9 mouse cellular contexts compared by ENCODE assay signal in genomic region chr5:112551975-112552728, GRCm38 (mm10). TPM values are rescaled to one million over a fixed set of nuclear protein-coding genes. Genes with fewer than 3 reads are reported as not detected.
A peak's percentile ranks its signal among the peaks of the same experiment; 100 is the strongest.
DNase-seq lines count a peak whose midpoint lies in the region; ATAC-seq lines count a peak whose summit lies in the region.
"Had no signal": no experiment of that assay in that cellular context is flagged by ENCODE, and none has a peak within 500 bp of the region (broad histone marks: within the 10 kb centered on the region; RNA-seq: fewer than 3 reads in every experiment).

No protein-coding gene starts in this region.

- H3K4me1 ChIP-seq in midbrain, embryonic 16.5 days (ENCODE audit: control insufficient read depth, insufficient read depth, low read length), result peaks cover 53% of the 10 kb centered on the region

- peak overlapping the region; percentile 85 for H3K27ac ChIP-seq in midbrain, embryonic 16.5 days (ENCODE audit: low read length)

- H3K4me2 ChIP-seq in midbrain, embryonic 16.5 days (ENCODE audit: low read length), result peak overlapping the region; percentile 45

- peak; percentile 66 for ATAC-seq in midbrain, embryonic 16.5 days

- no peaks in the 10 kb centered on the region for H3K27me3 ChIP-seq in midbrain, embryonic 16.5 days (ENCODE audit: control insufficient read depth, insufficient read depth, low read depth, low read length)

- no peak overlapping the region for H3K9ac ChIP-seq in midbrain, embryonic 16.5 days (ENCODE audit: low read depth, low read length)

- DNase-seq in ovary, adult 18-20 months (ENCODE audit: low spot score), result peak; percentile 54
- no peak for DNase-seq in ovary, postnatal 14 days (ENCODE audit: low spot score)
- peak; percentile 74 to 80 for DNase-seq in frontal cortex, postnatal 10 days (ENCODE audit: low spot score in 2 of 2)
- peak; percentile 57 to 70 for DNase-seq in layer of hippocampus, postnatal 25 days (ENCODE audit: extremely low spot score in 1 of 2, low spot score in 1 of 2)
- DNase-seq in gastrocnemius, postnatal 25 days, result no peak
- DNase-seq in gastrocnemius, adult 8-10 months (ENCODE audit: low spot score in 2 of 2), result no peak
- DNase-seq in urinary bladder, postnatal 14 days (ENCODE audit: low spot score), result no peak

- no peaks in the 10 kb centered on the region for H3K9me3 ChIP-seq in midbrain, embryonic 16.5 days (replicated peaks; ENCODE audit: control insufficient read depth, low read length, poor library complexity, severe bottlenecking)

- H3K36me3 ChIP-seq in midbrain, embryonic 16.5 days (ENCODE audit: control insufficient read depth, insufficient read depth, low read length), result no peaks in the 10 kb centered on the region

- 26% methylated on average over 17 of the region's 17 CpGs for WGBS in midbrain, embryonic 16.5 days

- H3K4me3 ChIP-seq in midbrain, embryonic 16.5 days (ENCODE audit: low read depth, low read length), result no peak overlapping the region

RNA-seq across cellular contexts. Expression of gene Sez6l, which starts 24.8 kb away (rescaled TPM):
- total RNA-seq in layer of hippocampus, postnatal 25 days (2021), result 100 to 1,000 TPM; 208 to 235 TPM
- 72.9 and 75.7 TPM in 2 replicates for polyA plus RNA-seq in midbrain, embryonic 16.5 days (2015; fragmentation: Nextera tagmentation; extraction: Ambion mirVana)
- total RNA-seq in gastrocnemius, postnatal 25 days (2021), result not detected
- total RNA-seq in gastrocnemius, adult 8-10 months (2022), result under 1 TPM in 3 of 4 experiments, not detected in 1; 0.04 to 0.19 (median 0.05) TPM
- total RNA-seq: MEL had no signal

Comparison
In these comparisons a context has a peak if more than half of its experiments do, and no peak if none do; other contexts are left out.
1. DNase-seq: peak in ovary, adult 18-20 months (single experiment), frontal cortex, postnatal 10 days (2 of 2) and layer of hippocampus, postnatal 25 days (2 of 2); none in ovary, postnatal 14 days (single experiment), gastrocnemius, postnatal 25 days (single experiment), gastrocnemius, adult 8-10 months (0 of 2) and urinary bladder, postnatal 14 days (single experiment).
2. RNA of gene Sez6l, which starts 24.8 kb away (total RNA-seq): 208 to 235 TPM in layer of hippocampus, postnatal 25 days; 0.04 to 0.19 TPM in gastrocnemius, adult 8-10 months and not detected in gastrocnemius, postnatal 25 days; every median in the first group is over 100 times any median in the second.